Mouse (Mus musculus) MEL (cell line): ENCODE data around the gene Sv2a.

Experiments
- CHD2 ChIP-seq: IDR thresholded peaks from 2 replicates; pipeline ENCODE4 v1.6.1; 2011; ENCODE audit warnings: low read length, improper control_type of control experiment
- CTCF ChIP-seq, 3 experiments: IDR thresholded peaks in 2 of 3; conservative IDR thresholded peaks in 1 of 3; 2 replicates each; pipeline ENCODE4 v1.5.1; 2011 to 2012; ENCODE audit warnings: low read length in 3 of 3, low read depth in 2 of 3, mild to moderate bottlenecking in 2 of 3, improper control_type of control experiment in 1 of 3, inconsistent platforms in 1 of 3, mixed read lengths in 1 of 3, moderate library complexity in 1 of 3; ENCODE audit not compliant: control insufficient read depth in 1 of 3, insufficient read depth in 1 of 3, poor library complexity in 1 of 3, severe bottlenecking in 1 of 3
- ELF1 ChIP-seq: IDR thresholded peaks from 2 replicates; pipeline ENCODE4 v1.6.1; 2014; ENCODE audit warnings: low read depth, mild to moderate bottlenecking, inconsistent platforms, low read length, improper control_type of control experiment, moderate library complexity
- ZKSCAN1 ChIP-seq: IDR thresholded peaks from 2 replicates; pipeline ENCODE4 v1.6.1; 2012; ENCODE audit warnings: low read depth, mild to moderate bottlenecking, inconsistent platforms, low read length, improper control_type of control experiment, moderate library complexity
- ZNF384 ChIP-seq: IDR thresholded peaks from 2 replicates; pipeline ENCODE4 v1.6.1; 2012; ENCODE audit warnings: low read depth, mild to moderate bottlenecking, inconsistent platforms, low read length, improper control_type of control experiment

- TF ChIP-seq CHD2 (no peak), CTCF (IDR thresholded peaks at IDR 0.05 in 2 of 3, conservative IDR thresholded peaks at IDR 0.05 in 1 of 3; ENCODE audit: control insufficient read depth in 1 of 3, insufficient read depth in 1 of 3, low read depth in 2 of 3, low read length in 3 of 3, poor library complexity in 1 of 3, severe bottlenecking in 1 of 3) (no peak), ZNF384 (no peak), ZKSCAN1 (no peak), ELF1 (no peak)
These were observed 40.1 kb downstream of the Sv2a start, which contains the start of the genes Hist2h2ac and Hist2h2be for GRCm38 (mm10) chr3:96220765-96221639.
